Mouse (Mus musculus): ENCODE measurements around the gene Gm3448. TPM values are rescaled to one million over a fixed set of nuclear protein-coding genes. Genes with fewer than 3 reads are reported as not detected.

Gm3448 gene
- total RNA-seq, 4 experiments from 2014 or later: 0.55 to 1.4 (median 1.1) TPM

DNA sequence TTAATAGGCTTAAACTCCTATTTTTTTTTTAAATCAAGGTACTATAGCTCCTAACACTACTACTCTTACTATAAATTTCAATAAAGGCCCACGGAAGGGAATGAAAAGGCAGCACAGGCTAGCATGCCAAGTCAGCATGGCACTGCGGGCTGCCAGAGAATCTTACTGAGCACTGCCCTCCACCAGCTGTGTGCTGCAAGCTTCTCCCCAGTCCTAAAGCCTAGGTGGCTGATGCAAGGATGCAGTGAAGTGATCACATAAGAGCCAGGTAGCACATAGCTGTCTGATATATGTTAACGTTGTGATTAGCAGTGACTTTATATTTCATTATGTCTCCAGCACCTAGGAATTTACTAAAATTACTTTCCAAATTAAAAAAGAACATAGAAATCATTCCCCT lies 81.4 kb downstream of the Gm3448 start:
- DNase-seq (ENCODE audit: low spot score): no peak

DNA sequence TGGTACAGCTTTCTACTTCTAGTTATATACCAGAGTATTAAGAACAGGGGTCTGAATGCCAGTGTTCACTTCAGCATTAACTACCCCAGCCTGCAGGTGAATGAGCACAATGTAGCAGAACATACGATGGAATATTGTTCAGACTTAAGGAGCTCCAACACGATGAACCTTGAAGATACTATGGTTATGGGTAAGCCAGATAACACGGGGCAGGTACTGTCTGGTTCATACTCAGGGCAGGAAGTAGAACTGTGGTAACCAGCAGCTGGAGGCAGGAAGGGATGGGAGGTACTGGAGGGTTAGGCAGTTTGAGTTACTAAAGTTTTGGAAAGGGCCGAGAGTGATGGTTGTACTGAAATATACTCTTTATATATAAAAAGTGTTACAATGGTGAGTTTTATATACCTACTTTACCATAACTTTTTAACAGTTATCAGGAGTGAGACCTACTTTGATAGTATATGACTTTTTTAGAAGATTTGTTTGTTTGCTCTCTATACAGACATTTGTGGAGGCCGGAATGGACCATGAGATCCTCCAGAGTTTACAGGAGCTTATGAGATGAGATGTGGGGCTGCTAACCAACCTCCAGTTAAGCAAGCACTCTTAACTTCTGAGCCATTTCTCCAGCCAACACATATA lies 82.5 kb downstream of the Gm3448 start:
- DNase-seq (ENCODE audit: low spot score): no peak

DNA sequence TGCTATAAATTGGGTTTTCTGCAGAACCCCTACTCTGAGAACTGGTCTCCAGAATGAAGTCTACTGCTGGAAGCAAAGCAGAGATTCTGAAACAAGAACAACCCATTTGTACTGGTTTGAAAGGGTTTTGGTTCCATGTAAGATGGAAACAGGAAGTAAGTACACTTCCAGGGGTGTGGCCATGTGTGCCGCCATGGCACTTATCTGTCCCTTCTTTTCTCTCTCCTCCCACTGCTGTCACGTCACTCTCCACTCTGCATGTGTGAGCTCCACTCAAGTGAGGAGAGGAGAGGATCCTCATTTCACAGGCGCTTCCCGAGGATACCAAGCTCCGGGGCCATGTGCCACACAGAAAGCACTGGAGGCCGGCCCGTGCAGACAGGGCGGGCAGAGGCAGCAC lies 87.9 kb downstream of the Gm3448 start:
- no peak for DNase-seq (ENCODE audit: low spot score)

DNA sequence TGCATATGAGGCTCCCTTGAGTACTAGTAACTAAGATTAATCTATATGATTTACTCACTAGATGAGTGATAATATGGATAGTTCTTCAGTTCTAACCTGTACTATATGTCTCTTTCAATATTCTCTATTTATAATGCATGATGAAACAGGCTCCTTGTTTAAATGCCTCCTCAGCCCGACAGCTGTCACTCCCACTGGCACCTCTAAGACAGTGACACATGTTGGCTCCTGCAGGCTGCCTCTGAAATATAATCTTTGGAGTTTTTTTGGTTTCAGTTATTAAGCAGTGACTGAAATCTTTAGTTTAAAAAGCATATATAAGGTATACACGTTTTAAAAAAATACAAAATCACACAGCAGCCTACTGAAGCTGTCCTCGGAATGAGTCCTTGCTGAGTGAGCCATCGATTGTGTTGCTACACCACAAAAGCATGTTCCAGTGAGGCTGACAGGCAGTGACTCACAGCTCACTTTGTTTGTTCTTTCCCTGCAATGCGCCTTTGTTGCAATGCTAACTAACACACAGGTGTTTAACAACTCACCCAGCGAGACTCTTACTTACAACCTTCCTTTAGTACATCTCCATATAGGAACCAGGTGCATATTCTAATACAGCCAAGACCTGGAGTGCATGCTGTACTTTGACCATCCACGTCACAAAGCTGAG lies 92.0 kb downstream of the Gm3448 start:
- no peak for DNase-seq (ENCODE audit: low spot score)

Other genes with a start within 250 kb of the Gm3448 start
- 1 to 10 TPM in 2 of 4 experiments, under 1 TPM in 2; 0.54 to 1.5 (median 1.0) TPM for gene Wdr27, start 98.4 kb downstream of the Gm3448 start, total RNA-seq (2022)
- gene 1600012H06Rik, start 98.4 kb downstream of the Gm3448 start, total RNA-seq (2022): 10 to 100 TPM; 10.5 to 11.9 (median 11.0) TPM
- 10 to 100 TPM; 45.6 to 49.7 (median 47.5) TPM for gene Phf10, start 80.3 kb downstream of the Gm3448 start, total RNA-seq (2022)
- gene 9030025P20Rik, start 63.1 kb downstream of the Gm3448 start, total RNA-seq (2022): 1 to 10 TPM; 1.7 to 2.8 (median 2.5) TPM
- under 1 TPM in 1 of 4 experiments, not detected in 3; 0.75 TPM for gene Gm3417, start 62.7 kb downstream of the Gm3448 start, total RNA-seq (2022)
- 1 to 10 TPM in 3 of 4 experiments, under 1 TPM in 1; 0.68 to 3.5 (median 2.2) TPM for gene Gm3435, start 31.4 kb downstream of the Gm3448 start, total RNA-seq (2022)
- 10 to 100 TPM; 21.6 to 33.2 (median 27.0) TPM for gene Ermard, start 329 bp downstream of the Gm3448 start, total RNA-seq (2022)
- gene Tcte3, start within 50 bp of the Gm3448 start, total RNA-seq (2022): not detected